9 mouse cellular contexts compared by ENCODE assay signal in the genomic region with DNA sequence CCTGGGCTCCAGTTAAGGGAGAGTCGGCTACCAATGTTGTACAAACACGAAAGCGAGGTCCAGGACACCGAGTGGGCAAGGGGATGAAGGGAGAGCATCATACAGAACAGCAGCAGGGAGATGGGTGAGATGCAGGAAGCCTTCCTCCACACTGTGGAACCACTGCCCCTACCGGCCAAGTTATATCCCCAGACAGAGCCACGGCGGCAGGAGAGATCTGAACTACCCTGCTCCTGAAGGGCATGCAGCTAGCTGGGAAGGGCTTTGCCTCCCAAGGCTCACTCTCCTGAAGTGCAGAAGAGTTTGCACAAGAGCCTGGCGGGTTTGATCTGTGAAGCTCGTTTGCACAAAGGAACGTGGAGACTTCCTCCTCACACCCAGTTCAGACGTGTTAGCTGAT.
DNase-seq lines count a peak whose midpoint lies in the region; ATAC-seq lines count a peak whose summit lies in the region.
"Had no signal": no experiment of that assay in that cellular context is flagged by ENCODE, and none has a peak within 500 bp of the region (broad histone marks: within the 10 kb centered on the region; RNA-seq: fewer than 3 reads in every experiment).

No protein-coding gene starts in this region.

- peak; percentile 53 for DNase-seq in forebrain, embryonic 10.5 days (ENCODE audit: extremely low spot score, low spot score)
- DNase-seq in 3T3-L1 (ENCODE audit: low read depth, low spot score): peak; percentile 45
- peak; percentile 75 for DNase-seq in embryonic facial prominence, embryonic 11.5 days (ENCODE audit: low spot score)
- DNase-seq in right cerebral cortex, postnatal 4 days: no peak
- DNase-seq in gastrocnemius, postnatal 36 days: no peak

- WGBS in forebrain, embryonic 10.5 days: 19% methylated on average over 11 of the region's 11 CpGs
- WGBS in forebrain, embryonic 13.5 days: 12% methylated on average over 11 of the region's 11 CpGs
- 13% methylated on average over 11 of the region's 11 CpGs for WGBS in embryonic facial prominence, embryonic 11.5 days
- WGBS in kidney, embryonic 16.5 days: 13% methylated on average over 11 of the region's 11 CpGs
- WGBS in midbrain, embryonic 16.5 days: 15% methylated on average over 11 of the region's 11 CpGs

- peaks cover 78% of the 10 kb centered on the region for H3K27me3 ChIP-seq in forebrain, embryonic 10.5 days (ENCODE audit: poor library complexity, severe bottlenecking)
- H3K27me3 ChIP-seq in forebrain, embryonic 13.5 days: peaks cover 74% of the 10 kb centered on the region
- H3K27me3 ChIP-seq in embryonic facial prominence, embryonic 11.5 days (ENCODE audit: control insufficient read depth, insufficient read depth, low read length): no peaks in the 10 kb centered on the region; the same call in 1 of the 2 replicates
- H3K27me3 ChIP-seq in kidney, embryonic 16.5 days (ENCODE audit: insufficient read depth, low read length): peaks cover 20% of the 10 kb centered on the region; the same call in 1 of the 2 replicates
- peaks cover 34% of the 10 kb centered on the region for H3K27me3 ChIP-seq in midbrain, embryonic 16.5 days (ENCODE audit: control insufficient read depth, insufficient read depth, low read depth, low read length)

- H3K4me3 ChIP-seq in forebrain, embryonic 10.5 days: no peak overlapping the region
- H3K4me3 ChIP-seq in forebrain, embryonic 13.5 days: no peak overlapping the region
- no peak overlapping the region for H3K4me3 ChIP-seq in embryonic facial prominence, embryonic 11.5 days (ENCODE audit: low read depth, low read length)
- no peak overlapping the region for H3K4me3 ChIP-seq in kidney, embryonic 16.5 days (ENCODE audit: low read length)
- no peak overlapping the region for H3K4me3 ChIP-seq in midbrain, embryonic 16.5 days (ENCODE audit: low read depth, low read length)

- ATAC-seq in forebrain, embryonic 13.5 days: no peak
- peak; percentile 64; the same call in 1 of the 2 replicates for ATAC-seq in embryonic facial prominence, embryonic 11.5 days (replicated peaks; ENCODE audit: insufficient number of reproducible peaks, low FRiP score, low TSS enrichment, low read depth)
- peak; percentile 60; the same call in 1 of the 2 replicates for ATAC-seq in kidney, embryonic 16.5 days (ENCODE audit: low FRiP score, low TSS enrichment)
- peak; percentile 76; the same call in 1 of the 2 replicates for ATAC-seq in midbrain, embryonic 16.5 days

- intact Hi-C loops in gastrocnemius, postnatal 36 days (cut with DNase I): no loop called here

- H3K4me1 ChIP-seq in forebrain, embryonic 10.5 days: peaks cover 45% of the 10 kb centered on the region
- peaks cover 16% of the 10 kb centered on the region for H3K4me1 ChIP-seq in forebrain, embryonic 13.5 days
- H3K4me1 ChIP-seq in embryonic facial prominence, embryonic 11.5 days (ENCODE audit: control insufficient read depth, insufficient read depth, low read length): peaks cover 4% of the 10 kb centered on the region; the same call in 1 of the 2 replicates
- peaks cover 42% of the 10 kb centered on the region for H3K4me1 ChIP-seq in kidney, embryonic 16.5 days (ENCODE audit: insufficient read depth, low read length)
- H3K4me1 ChIP-seq in midbrain, embryonic 16.5 days (ENCODE audit: control insufficient read depth, insufficient read depth, low read length): 0 out of 2 replicates have a peak, but pooled peaks cover 3% of the 10 kb centered on the region

- no peaks in the 10 kb centered on the region for H3K36me3 ChIP-seq in forebrain, embryonic 10.5 days (replicated peaks)
- H3K36me3 ChIP-seq in forebrain, embryonic 13.5 days (ENCODE audit: poor library complexity, severe bottlenecking): no peaks in the 10 kb centered on the region
- H3K36me3 ChIP-seq in embryonic facial prominence, embryonic 11.5 days (replicated peaks; ENCODE audit: control insufficient read depth, insufficient read depth, low read depth, low read length): no peaks in the 10 kb centered on the region
- H3K36me3 ChIP-seq in kidney, embryonic 16.5 days (ENCODE audit: insufficient read depth, low read length): no peaks in the 10 kb centered on the region
- no peaks in the 10 kb centered on the region for H3K36me3 ChIP-seq in midbrain, embryonic 16.5 days (ENCODE audit: control insufficient read depth, insufficient read depth, low read length)
- H3K36me3 ChIP-seq: G1E had no signal

- H3K9me3 ChIP-seq in forebrain, embryonic 10.5 days: no peaks in the 10 kb centered on the region
- no peaks in the 10 kb centered on the region for H3K9me3 ChIP-seq in forebrain, embryonic 13.5 days (replicated peaks)
- H3K9me3 ChIP-seq in embryonic facial prominence, embryonic 11.5 days (replicated peaks; ENCODE audit: control insufficient read depth, low read length): no peaks in the 10 kb centered on the region
- H3K9me3 ChIP-seq in kidney, embryonic 16.5 days (ENCODE audit: low read length): no peaks in the 10 kb centered on the region
- H3K9me3 ChIP-seq in midbrain, embryonic 16.5 days (replicated peaks; ENCODE audit: control insufficient read depth, low read length, poor library complexity, severe bottlenecking): no peaks in the 10 kb centered on the region

- no peak overlapping the region for H3K4me2 ChIP-seq in forebrain, embryonic 13.5 days
- no peak overlapping the region for H3K4me2 ChIP-seq in embryonic facial prominence, embryonic 11.5 days (ENCODE audit: low read depth, low read length)
- H3K4me2 ChIP-seq in kidney, embryonic 16.5 days (replicated peaks; ENCODE audit: low read depth, low read length): no peak overlapping the region
- H3K4me2 ChIP-seq in midbrain, embryonic 16.5 days (ENCODE audit: low read length): no peak overlapping the region

- H3K27ac ChIP-seq in forebrain, embryonic 10.5 days: peak overlapping the region; percentile 13; the same call in 1 of the 2 replicates
- H3K27ac ChIP-seq in forebrain, embryonic 13.5 days: no peak overlapping the region
- H3K27ac ChIP-seq in embryonic facial prominence, embryonic 11.5 days (replicated peaks; ENCODE audit: low read depth, low read length): no peak overlapping the region
- peak overlapping the region; percentile 85 for H3K27ac ChIP-seq in kidney, embryonic 16.5 days (ENCODE audit: low read length)
- H3K27ac ChIP-seq in midbrain, embryonic 16.5 days (ENCODE audit: low read length): no peak overlapping the region

- H3K9ac ChIP-seq in forebrain, embryonic 13.5 days: no peak overlapping the region
- H3K9ac ChIP-seq in embryonic facial prominence, embryonic 11.5 days (replicated peaks; ENCODE audit: low read length): no peak overlapping the region
- no peak overlapping the region for H3K9ac ChIP-seq in kidney, embryonic 16.5 days (replicated peaks; ENCODE audit: low read length)
- H3K9ac ChIP-seq in midbrain, embryonic 16.5 days (ENCODE audit: low read depth, low read length): no peak overlapping the region

Comparison
In these comparisons a context has a peak if more than half of its experiments do, and no peak if none do; other contexts are left out.
1. H3K27ac ChIP-seq: peak in forebrain, embryonic 10.5 days (single experiment) and kidney, embryonic 16.5 days (single experiment); none in forebrain, embryonic 13.5 days (single experiment), embryonic facial prominence, embryonic 11.5 days (single experiment) and midbrain, embryonic 16.5 days (single experiment).
2. DNase-seq: peak in forebrain, embryonic 10.5 days (single experiment), 3T3-L1 (single experiment) and embryonic facial prominence, embryonic 11.5 days (single experiment); none in right cerebral cortex, postnatal 4 days (single experiment) and gastrocnemius, postnatal 36 days (0 of 2).